Mouse (Mus musculus): ENCODE data around the gene Zfpl1.
A peak's percentile ranks its signal among the peaks of the same experiment; 100 is the strongest.
"Not testable (repeated sequence)": the region's sequence is repeated elsewhere in the genome, so short reads cannot be mapped to it uniquely, and the experiment has no call there.

Gene Zfpl1

GRCm38 (mm10) chr19:6058966-6059365, 25.8 kb downstream of the Zfpl1 start:
- no peak for DNase-seq (ENCODE audit: low spot score in 2 of 2)

- DNase-seq (ENCODE audit: low spot score in 2 of 2): no peak
Measured at GRCm38 (mm10) chr19:6058513-6058912, 26.2 kb downstream of the Zfpl1 start.

DNA sequence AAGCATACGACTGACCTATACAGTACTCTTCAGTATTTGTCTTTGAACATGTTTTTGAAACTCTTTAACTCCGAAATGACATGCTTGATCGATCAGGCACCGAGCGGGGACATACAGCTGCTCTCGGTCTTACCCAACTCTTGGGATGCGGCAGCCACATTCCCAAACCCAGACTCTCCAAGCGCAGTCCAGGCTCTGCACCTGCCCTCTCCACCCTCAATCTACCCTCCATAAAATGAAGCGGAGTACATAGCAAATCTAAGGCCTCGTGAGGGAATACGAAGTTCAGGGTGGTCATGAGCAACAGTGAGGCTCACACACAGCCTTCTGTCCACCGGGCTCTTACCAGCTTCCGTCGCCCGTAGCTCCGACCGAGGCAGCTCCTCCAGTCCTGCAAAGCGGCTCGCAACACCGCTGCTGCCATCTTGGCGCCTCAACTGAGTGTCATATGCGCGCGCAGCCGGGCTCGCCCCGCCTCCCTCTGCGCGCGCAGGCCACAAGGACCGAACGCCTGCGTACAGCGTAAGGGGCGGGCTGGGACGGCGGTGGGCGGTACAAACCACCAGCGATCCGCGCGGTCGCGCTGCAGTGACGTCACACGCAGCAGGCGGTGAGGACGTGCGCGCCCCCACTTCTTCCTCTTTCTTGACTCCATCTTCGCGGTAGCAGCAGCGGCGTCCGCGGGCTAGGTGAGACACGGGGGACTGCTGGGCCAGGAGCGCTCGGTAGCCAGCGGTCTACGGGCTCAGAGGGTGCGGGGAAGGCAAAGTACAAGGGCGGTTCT, 27.3 kb downstream of the Zfpl1 start, which contains the start of the genes Mrpl49 and Fau:
Gene Mrpl49 (minus strand): TSS at position 473 of the 784 bp plus-strand sequence.
Gene Fau (plus strand): TSS at position 532 of the 784 bp plus-strand sequence.
- peak; percentile 98 to 99 for DNase-seq (ENCODE audit: low spot score in 2 of 2)

- no peak for DNase-seq (ENCODE audit: low spot score in 2 of 2)
Measured at GRCm38 (mm10) chr19:6056696-6057095, 28.1 kb downstream of the Zfpl1 start.

DNA sequence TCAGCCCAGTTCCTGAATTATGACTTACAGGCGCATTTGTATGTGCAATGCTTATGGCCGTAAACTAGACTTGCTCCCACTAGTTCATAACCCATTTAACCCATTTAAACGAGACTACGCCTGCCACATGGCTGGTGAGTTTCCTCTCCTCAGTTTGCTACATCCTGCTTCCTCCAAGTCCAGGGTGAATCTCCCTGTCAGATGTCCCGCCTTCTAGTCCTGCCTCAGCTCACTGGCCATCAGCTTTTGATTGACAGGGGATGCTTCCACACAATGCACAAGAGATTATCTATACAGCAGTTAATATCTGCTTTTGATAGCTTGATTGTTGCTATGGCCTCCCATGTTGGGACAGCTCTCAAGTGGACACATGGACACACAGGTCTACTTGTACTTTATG, 30.5 kb downstream of the Zfpl1 start:
- DNase-seq (ENCODE audit: low spot score in 2 of 2): no peak

GRCm38 (mm10) chr19:6052516-6052915, 32.2 kb downstream of the Zfpl1 start:
- no peak for DNase-seq (ENCODE audit: low spot score in 2 of 2)

- DNase-seq (ENCODE audit: low spot score in 2 of 2): no peak
Measured at GRCm38 (mm10) chr19:6048681-6049410, 35.9 kb downstream of the Zfpl1 start.

GRCm38 (mm10) chr19:6047899-6048166, 36.9 kb downstream of the Zfpl1 start:
- no peak for DNase-seq (ENCODE audit: low spot score in 2 of 2)

DNA sequence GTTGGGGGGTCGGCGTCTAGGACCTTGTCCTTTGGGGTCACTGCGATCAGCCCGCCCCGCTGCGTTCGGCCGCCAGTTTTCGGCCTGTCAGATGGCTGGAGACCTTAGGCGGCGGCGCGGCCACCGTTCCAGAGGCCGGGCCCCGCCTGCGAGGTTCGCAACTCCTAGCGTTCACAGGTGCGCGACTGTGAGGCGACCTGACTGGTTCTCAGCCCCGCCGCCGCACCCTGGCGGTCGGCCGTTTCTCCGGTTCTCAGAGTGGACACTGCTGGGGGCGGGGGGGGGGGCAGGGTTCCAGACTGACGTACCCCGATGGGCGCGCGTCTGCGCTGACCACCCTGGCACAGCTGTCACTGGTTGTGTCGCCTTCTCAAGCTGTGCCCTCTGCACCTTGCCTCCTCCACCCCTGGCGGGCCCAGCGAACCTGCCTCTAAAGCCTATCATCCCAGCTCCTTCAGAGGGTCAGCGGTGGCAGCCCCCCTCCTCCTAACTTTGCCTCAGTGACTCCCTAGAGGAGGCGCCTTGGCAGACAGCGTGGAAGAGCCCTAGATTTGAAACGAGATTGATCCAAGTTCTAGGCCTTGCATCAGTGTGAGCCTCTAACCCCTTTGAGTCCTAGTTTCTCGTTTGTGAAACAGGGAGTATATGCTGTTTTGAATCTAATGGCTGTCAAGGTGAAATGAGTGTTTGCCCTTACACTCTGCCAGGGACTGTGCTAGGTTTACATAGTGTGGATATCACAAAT, 37.4 kb downstream of the Zfpl1 start:
- no peak for DNase-seq (ENCODE audit: low spot score in 2 of 2)

GRCm38 (mm10) chr19:6046294-6047153, 38.2 kb downstream of the Zfpl1 start, which contains the start of gene Syvn1:
Gene Syvn1 (plus strand): TSS chr19:6046576.
- peak; percentile 85 to 87 for DNase-seq (ENCODE audit: low spot score in 2 of 2)

DNA sequence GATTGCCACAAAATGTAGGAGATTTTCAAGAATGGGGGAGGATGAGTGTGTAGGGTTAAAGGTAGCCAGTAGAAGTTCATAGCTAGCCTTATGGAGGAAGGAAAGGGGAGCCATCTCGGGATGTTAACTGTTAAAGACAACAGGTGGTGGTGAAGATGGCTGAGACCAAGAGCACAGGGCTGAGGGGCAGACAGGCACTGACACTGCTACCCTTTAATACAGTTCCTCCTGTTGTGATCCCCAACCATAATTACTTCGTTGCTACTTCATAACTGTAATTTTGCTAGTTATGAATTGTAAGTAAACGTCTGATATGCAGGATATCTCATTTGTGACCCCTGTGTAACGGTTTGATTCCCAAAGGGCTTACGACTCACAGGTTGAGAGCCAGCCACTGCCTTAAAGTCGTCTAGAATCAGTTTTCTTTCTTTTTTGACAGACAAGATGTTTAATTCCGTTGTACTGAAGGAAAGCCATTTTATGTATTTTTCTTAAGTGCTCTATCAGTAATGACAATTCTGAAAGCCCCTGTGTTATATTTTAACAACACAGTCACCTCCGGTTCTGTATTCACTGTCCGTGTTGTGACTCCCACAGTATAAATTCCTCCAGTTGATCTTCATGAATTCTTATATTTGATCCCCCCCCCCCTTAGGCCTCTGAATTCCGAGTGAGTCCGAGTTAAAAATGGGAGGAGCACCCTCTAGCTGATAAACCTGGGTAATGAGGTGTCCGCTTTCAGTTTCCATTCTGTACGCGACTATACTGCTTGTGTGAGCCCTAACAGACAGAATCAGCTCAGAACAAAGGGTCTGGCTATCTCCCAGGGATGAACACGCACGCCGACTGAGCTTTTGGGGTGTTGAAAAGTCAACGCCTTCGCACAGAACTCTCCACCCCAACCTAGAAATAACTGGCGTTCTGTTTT, 39.1 kb downstream of the Zfpl1 start:
- no peak for DNase-seq (ENCODE audit: low spot score in 2 of 2)

- DNase-seq (ENCODE audit: low spot score in 2 of 2): not testable (repeated sequence)
Measured at GRCm38 (mm10) chr19:6044102-6044501, 40.7 kb downstream of the Zfpl1 start.

DNA sequence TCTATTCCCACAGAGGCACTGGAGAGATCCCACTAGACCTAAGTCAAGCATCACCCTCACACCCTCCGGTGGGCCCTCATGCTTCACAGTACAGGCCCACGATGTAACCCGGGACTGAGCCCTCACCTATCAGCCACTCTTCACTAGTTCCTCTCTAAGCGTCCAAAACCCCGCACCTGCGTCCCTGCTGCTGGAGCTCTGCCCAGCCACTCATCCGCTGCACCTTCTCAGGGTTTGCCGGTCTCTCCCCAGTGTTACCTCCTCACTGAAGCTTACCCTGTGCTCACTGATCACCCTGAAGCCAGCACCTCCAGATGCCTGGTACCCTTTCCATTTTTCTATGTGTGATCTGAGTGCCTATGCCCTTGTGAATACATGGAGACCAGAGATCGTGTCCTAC, 42.5 kb downstream of the Zfpl1 start:
- DNase-seq (ENCODE audit: low spot score in 2 of 2): no peak

DNA sequence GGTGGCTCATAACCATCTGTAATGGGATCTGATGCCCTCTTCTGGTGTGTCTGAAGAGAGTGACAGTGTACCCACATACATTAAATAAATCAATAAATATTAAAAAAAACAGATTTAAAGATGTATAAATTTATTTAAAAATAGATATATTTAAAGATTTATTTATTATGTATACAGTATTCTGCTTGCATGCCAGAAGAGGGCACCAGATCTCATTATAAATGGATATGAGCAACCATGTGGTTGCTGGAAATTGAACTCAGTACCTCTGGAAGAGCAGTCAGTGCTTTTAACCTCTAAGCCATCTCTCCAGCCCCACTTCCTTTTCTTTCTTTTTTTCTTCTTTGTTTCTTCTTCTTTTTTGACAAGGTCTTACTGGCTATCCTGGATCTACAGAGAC, 44.8 kb downstream of the Zfpl1 start:
- no peak for DNase-seq (ENCODE audit: low spot score in 2 of 2)

- no peak for DNase-seq (ENCODE audit: low spot score in 2 of 2)
Measured at GRCm38 (mm10) chr19:6038326-6038725, 46.4 kb downstream of the Zfpl1 start.

- DNase-seq (ENCODE audit: low spot score in 2 of 2): no peak
Measured at GRCm38 (mm10) chr19:6037695-6038094, 47.1 kb downstream of the Zfpl1 start.

GRCm38 (mm10) chr19:6035966-6036585, 48.7 kb downstream of the Zfpl1 start:
- DNase-seq (ENCODE audit: low spot score in 2 of 2): no peak

All from urinary bladder, postnatal 4 days (tissue).